Mouse (Mus musculus): ENCODE measurements around the gene Lin7b. TPM values are rescaled to one million over a fixed set of nuclear protein-coding genes. Genes with fewer than 3 reads are reported as not detected.

Gene Lin7b
- total RNA-seq (2021) = 100 to 1,000 TPM; 176 to 192 TPM

DNA sequence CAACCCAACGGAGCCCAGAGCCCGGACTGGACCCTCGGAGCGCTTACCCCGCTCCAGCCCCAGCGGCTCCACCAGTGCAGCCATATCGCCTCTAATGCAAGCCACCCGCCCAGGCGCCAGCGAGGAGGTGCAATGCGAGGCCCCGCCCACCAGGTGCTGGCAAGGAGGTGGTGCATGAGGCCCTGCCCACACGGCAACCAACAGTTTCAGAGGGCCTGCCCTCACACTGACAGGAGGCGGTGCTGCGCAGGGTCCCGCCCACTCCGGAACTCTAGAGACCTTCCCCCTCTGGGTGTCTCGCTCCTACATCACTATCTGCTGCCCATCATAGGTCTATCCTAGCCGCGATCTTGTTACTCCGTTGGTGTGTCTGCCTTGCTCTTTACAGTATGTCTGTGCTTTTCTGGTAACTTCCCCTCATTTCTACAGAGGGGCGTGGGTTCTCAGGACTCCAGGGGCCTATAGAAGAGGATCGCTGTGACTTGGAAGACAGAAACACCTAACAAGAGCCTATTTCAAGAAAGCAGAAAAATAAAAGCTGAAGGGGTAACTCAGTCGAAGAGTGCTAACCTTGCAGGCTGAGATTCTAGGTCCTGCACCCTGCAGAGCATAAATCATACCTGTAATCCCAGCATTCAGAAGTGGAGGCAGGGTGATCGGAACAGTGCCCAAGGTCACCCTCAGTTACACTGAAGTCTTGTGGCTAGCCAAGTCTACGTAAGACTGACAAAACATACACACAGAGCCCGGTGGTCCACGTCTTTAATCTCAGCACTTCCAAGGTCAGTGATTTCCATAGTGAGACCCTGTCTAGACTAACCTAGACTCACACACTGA lies at the start of gene Lin7b:
Lin7b (minus strand) TSS at position 109 of the 837 bp plus-strand sequence.
- DNase-seq (ENCODE audit: extremely low spot score in 1 of 2, low spot score in 2 of 2) = peak; percentile 88 to 93
- intact Hi-C loops (cut with DNase I) = no loop called here

DNA sequence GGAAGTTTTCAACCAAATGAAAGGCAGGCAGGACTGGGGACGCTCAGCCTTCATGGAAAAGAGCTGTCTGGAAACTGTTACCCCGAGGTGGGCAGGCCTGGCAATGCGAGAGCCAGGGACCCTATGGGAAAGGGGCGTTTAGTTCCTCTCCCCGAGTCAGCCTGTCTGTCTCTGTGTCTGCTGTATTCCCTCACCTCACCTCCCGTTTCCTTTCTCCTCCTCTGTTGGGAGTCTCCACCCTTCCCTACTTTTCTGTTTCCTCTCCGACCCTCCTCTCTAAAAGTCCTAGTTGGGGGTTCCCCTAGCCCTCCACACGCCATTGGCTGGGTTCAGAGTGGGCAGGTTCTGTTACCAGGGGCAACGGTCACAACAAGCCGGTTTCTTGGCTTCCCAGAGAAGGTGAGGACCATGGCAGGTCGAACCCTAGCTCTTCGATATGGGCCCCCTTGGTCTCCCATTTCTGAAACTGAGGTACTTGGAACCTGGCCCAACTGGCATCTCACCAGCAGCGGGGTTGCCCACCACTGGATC lies 47.6 kb upstream of the Lin7b start:
- intact Hi-C loops (cut with DNase I) = no loop called here
- no peak for DNase-seq (ENCODE audit: extremely low spot score in 1 of 2, low spot score in 2 of 2)

DNA sequence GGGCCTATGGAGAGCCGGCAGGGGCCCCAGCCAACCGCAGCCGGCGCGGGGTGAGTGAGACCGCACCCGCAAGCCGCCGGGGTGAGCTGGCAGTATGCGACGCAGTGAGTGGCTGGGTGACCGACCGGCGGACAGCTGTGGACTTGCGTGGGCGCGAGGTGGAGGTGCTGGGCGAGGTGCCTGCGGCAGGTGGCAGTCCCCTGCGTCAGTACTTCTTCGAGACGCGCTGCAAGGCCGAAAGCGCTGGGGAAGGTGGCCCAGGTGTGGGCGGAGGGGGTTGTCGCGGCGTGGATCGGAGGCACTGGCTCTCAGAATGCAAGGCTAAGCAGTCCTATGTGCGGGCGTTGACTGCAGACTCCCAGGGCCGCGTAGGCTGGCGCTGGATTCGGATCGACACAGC lies 45.3 kb upstream of the Lin7b start:
- DNase-seq (ENCODE audit: extremely low spot score in 1 of 2, low spot score in 2 of 2) = no peak
- intact Hi-C loops (cut with DNase I) = no loop called here

GRCm38 (mm10) chr7:45414740-45415224 lies 44.4 kb upstream of the Lin7b start:
- DNase-seq (ENCODE audit: extremely low spot score in 1 of 2, low spot score in 2 of 2) = no peak
- intact Hi-C loops (cut with DNase I) = no loop called here

- intact Hi-C loops (cut with DNase I) = no loop called here
- DNase-seq (ENCODE audit: extremely low spot score in 1 of 2, low spot score in 2 of 2) = no peak
These were observed 43.7 kb upstream of the Lin7b start for GRCm38 (mm10) chr7:45413864-45414739.

DNA sequence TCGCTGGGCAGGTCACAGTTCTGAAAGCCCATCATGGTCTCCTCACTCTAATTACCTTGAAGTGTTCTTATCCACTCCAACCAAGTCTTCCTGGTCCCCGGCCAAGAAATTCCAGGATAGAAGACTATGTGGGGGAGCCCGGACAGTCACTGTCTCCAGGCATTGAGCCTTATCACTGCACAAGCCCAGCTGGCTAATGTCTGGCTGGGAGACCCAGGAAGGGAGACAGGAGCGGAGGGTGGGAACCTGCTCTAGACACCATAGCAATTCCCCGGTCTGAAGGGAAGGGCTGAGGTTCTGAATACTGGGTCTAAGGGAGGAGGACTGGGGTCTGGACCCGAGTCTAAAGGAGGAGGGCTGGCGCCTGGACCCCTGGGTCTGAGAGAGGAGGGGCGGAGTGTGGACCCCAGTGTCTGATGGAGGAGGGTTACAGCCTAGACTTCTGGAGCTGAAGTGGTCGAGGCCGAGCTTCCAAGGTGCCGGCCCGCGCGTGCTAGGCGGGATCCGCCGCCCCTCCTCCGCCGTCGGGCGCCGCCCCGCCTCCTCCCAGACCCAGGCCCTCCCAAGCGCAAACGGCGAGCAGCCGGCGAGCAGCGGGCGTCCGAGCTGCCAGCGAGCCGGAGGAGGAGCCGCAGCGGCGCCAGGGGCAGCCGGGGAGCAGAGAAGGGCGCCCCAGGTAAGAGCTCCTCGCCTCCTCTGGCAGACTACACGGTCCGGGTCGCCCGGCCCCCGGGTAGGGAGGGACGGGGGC lies 42.9 kb upstream of the Lin7b start, which contains the start of gene Ntf5:
Ntf5 (plus strand) TSS at position 583 of the 751 bp plus-strand sequence.
- intact Hi-C loops (cut with DNase I) = no loop called here
- peak in 1 of 2 experiments; percentile 32 for DNase-seq (ENCODE audit: extremely low spot score in 1 of 2, low spot score in 2 of 2)

GRCm38 (mm10) chr7:45412421-45412820 lies 42.0 kb upstream of the Lin7b start:
- intact Hi-C loops (cut with DNase I) = no loop called here
- DNase-seq (ENCODE audit: extremely low spot score in 1 of 2, low spot score in 2 of 2) = peak in 1 of 2 experiments; percentile 9

GRCm38 (mm10) chr7:45409497-45410163 lies 39.2 kb upstream of the Lin7b start:
- intact Hi-C loops (cut with DNase I) = no loop called here

GRCm38 (mm10) chr7:45408949-45409348 lies 38.6 kb upstream of the Lin7b start:
- intact Hi-C loops (cut with DNase I) = no loop called here
- DNase-seq (ENCODE audit: extremely low spot score in 1 of 2, low spot score in 2 of 2) = no peak

More at GRCm38 (mm10) chr7:45409497-45410163, 39.2 kb upstream of the Lin7b start:
- DNase-seq (ENCODE audit: extremely low spot score in 1 of 2, low spot score in 2 of 2) = no peak

DNA sequence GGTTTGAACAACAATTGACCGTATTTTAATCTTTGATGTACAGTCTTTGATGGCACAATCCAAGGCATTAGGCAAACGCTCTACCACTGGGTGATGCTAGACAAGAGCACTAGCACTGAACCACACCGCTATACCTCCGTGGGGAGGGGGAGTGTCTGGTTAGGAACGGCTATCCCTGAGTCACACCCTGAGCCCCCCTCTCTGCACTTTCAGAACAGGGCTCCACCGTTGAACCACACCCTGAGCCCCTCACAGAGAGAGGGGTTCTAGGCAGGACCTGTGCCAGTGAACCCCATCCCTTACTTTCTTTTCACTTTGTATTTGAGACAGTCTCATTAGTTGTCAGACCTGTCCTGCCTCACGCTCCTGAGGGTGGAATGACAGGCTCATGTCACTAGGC lies 38.0 kb upstream of the Lin7b start:
- intact Hi-C loops (cut with DNase I) = no loop called here
- DNase-seq (ENCODE audit: extremely low spot score in 1 of 2, low spot score in 2 of 2) = no peak

DNA sequence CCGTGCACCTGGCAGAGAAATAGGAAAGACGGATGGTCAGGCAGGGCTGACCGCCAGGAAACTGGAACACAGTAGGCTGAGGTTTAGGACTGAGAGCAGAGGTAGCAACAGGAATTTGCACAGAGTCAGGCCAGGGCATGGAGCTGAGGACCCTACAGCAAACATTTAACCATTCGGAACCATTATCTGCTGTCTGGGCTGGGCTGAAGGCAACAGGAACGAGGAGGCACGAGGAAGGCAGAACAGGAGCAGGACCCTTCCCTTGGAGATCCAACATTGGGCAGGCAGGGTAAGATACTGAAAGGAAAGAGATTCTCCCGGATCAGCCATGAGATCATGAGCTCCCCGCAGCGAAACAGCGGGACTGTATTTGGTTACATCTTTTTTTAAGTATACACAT lies 37.5 kb upstream of the Lin7b start:
- DNase-seq (ENCODE audit: extremely low spot score in 1 of 2, low spot score in 2 of 2) = no peak
- intact Hi-C loops (cut with DNase I) = no loop called here

DNA sequence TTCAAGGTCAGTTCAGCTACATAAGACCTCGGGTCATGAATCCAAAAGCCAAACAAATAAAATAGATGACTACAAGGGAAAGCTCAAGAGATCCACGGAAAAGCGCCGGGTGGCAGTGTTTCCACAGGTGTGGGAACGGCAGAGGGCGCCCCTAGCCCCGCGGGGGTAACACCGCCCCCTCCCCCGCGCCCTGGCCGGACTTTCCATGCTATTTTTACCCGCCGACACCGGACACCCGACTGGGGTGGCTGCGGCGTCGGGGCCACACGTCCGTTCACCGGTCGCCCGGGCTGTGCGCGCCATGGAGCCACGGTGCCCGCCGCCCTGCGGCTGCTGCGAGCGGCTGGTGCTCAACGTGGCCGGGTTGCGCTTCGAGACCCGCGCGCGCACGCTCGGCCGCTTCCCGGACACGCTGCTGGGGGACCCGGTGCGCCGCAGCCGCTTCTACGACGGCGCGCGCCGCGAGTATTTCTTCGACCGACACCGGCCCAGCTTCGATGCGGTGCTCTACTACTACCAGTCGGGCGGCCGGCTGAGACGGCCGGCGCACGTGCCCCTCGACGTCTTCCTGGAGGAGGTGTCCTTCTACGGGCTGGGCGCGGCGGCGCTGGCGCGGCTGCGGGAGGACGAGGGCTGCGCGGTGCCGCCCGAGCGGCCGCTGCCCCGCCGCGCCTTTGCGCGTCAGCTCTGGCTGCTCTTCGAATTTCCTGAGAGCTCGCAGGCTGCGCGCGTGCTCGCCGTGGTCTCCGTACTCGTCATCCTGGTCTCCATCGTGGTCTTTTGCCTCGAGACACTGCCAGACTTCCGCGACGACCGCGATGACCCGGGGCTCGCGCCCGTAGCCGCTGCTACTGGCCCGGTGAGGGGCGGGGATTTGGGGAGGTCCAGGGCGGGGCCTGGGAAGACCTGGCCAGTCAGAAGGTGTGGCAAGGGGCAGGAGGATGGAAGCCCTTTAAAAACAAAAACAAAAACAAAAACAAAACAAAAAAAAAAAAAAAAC lies 36.1 kb upstream of the Lin7b start:
- DNase-seq (ENCODE audit: extremely low spot score in 1 of 2, low spot score in 2 of 2) = no peak
- intact Hi-C loops (cut with DNase I) = no loop called here

- intact Hi-C loops (cut with DNase I) = no loop called here
- peak; percentile 39 to 62 for DNase-seq (ENCODE audit: extremely low spot score in 1 of 2, low spot score in 2 of 2)
These were observed 35.0 kb upstream of the Lin7b start, which contains the start of gene Kcna7 for GRCm38 (mm10) chr7:45405091-45406075. Kcna7 (plus strand) TSS chr7:45405653.

GRCm38 (mm10) chr7:45403532-45404261 lies 33.3 kb upstream of the Lin7b start:
- peak in 1 of 2 experiments; percentile 71 for DNase-seq (ENCODE audit: extremely low spot score in 1 of 2, low spot score in 2 of 2)
- intact Hi-C loops (cut with DNase I) = no loop called here

- no peak for DNase-seq (ENCODE audit: extremely low spot score in 1 of 2, low spot score in 2 of 2)
- intact Hi-C loops (cut with DNase I) = no loop called here
These were observed 31.2 kb upstream of the Lin7b start for GRCm38 (mm10) chr7:45401521-45402085.
